Mouse (Mus musculus): Measurements from ENCODE around the gene Rsph10b. TPM values are rescaled to one million over a fixed set of nuclear protein-coding genes. Genes with fewer than 3 reads are reported as not detected.
A peak's percentile ranks its signal among the peaks of the same experiment; 100 is the strongest.

The Rsph10b gene
- total RNA-seq (2014; fragmentation: Nextera tagmentation) = 0.92 TPM in 1 of 2 replicates, not detected in the other
- total RNA-seq (2017) = not detected in 2 replicates

GRCm38 (mm10) chr5:143932831-143933230 is at the start of gene Rsph10b:
Gene Rsph10b (plus strand): TSS chr5:143933035.
- no peak for ATAC-seq (replicated peaks; ENCODE audit: poor library complexity, severe bottlenecking)

DNA sequence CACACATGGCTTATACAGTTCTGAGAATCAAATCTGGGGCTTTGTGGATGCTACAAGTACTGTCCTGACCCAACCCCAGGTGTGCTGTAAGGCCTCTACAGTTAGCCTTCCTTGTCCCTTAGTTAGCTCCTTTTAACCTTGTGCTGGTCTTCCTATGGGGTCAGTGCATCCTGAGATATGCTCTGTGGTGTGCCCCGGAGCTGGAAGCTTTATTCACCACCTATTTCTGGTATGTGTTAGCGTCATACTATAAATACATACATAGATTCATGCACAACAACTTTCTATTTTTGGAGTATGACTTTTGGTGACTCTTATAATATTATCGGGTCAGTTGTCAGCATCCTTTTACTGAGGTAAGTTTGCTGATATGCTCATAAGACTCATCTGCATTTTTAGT is 47.6 kb upstream of the Rsph10b start:
- no peak for ATAC-seq (replicated peaks; ENCODE audit: poor library complexity, severe bottlenecking)

DNA sequence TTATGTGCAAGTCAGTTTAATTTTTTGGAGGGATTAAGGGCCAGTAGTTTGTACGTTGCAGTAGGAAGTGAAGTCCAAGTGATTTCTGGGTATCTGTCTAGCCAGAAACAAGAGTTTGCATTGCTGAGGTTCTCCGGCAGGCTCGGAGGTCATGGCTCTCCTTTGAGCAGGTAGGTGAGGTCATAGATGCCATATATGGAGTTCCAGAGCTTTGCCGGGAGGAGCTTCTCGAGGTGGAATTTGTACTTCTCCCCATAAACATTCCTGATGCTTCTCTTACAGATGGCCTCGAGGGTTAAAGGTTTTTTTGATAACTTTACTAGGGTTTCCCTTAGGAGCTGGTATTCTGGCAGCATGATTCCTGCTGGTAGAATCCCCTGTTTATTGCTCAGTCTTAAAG is 42.1 kb upstream of the Rsph10b start:
- no peak for ATAC-seq (replicated peaks; ENCODE audit: poor library complexity, severe bottlenecking)

DNA sequence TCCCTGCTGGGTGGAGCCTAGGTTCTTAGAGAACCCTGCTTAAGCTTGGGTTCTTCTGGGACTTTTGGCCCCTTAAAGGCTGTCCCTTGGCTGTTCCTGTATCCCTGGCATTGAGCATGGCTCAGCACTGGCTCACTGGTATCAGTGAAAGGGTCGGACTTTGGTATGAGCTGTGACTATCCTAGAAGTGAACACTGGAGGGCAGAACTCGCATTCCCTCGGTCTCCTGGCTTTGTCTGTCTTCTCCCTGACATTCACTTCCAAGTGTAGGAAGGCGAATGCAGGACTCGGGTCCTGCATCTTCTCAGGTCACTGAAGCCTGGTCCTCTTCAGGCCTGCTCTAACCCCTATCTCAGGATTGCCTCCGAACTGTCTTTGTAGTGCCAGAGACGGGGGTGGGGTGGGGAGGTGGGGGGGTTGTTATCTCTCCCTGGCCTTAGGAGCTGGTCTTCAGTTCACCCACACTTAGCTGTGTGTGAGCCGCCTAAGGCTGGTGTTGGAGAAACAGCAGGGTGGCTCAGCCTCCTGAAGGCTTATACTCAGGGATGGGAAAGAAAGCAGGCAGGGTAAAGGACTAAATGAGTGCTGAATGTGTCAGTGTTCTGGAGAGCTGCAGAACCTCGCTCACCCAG is 40.5 kb upstream of the Rsph10b start:
- ATAC-seq (replicated peaks; ENCODE audit: poor library complexity, severe bottlenecking) = no peak

DNA sequence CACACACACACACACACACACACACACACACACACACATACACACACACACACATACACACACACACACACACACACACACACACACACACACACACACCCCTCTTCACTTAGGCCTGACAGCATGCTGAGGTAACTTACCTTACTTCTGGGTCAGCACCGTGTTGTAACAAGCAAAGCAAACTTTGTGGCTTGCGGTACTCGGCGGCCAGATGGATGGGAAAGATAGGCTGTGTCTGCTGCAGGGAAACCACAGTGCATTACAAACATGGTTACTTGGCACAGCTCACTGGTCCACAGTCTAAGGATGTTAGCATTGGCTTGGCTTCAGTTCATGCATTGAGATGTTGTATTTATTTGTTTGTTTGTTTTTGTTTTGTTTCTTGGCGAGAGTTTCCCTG is 39.4 kb upstream of the Rsph10b start:
- ATAC-seq (replicated peaks; ENCODE audit: poor library complexity, severe bottlenecking) = peak; percentile 89

- ATAC-seq (replicated peaks; ENCODE audit: poor library complexity, severe bottlenecking) = no peak
Observed at GRCm38 (mm10) chr5:143897635-143898330, 35.1 kb upstream of the Rsph10b start, which contains the start of gene Ankrd61. Gene Ankrd61 (minus strand): TSS chr5:143897685.

GRCm38 (mm10) chr5:143902111-143902510 is 30.7 kb upstream of the Rsph10b start:
- no peak for ATAC-seq (replicated peaks; ENCODE audit: poor library complexity, severe bottlenecking)

GRCm38 (mm10) chr5:143903813-143904212 is 29.0 kb upstream of the Rsph10b start:
- ATAC-seq (replicated peaks; ENCODE audit: poor library complexity, severe bottlenecking) = no peak

DNA sequence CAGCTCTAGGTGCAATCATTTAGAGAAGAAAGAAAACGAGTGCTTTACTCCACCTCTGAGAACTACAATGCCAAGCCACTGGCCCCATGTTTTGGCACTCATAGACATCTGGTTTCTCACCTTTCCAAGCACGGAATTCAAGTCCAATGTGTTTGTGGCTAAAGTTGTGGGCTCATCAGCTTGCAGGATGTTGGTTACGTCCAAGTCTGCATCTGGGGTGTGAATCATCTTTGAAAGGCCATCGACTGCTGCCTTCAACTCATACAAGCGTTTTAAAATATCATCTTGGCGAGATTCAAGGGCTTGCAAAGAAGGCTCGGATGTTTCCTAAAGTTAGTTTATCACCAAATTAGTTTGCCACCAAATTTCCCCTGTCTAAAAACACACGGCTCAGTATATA is 26.4 kb upstream of the Rsph10b start:
- no peak for ATAC-seq (replicated peaks; ENCODE audit: poor library complexity, severe bottlenecking)

DNA sequence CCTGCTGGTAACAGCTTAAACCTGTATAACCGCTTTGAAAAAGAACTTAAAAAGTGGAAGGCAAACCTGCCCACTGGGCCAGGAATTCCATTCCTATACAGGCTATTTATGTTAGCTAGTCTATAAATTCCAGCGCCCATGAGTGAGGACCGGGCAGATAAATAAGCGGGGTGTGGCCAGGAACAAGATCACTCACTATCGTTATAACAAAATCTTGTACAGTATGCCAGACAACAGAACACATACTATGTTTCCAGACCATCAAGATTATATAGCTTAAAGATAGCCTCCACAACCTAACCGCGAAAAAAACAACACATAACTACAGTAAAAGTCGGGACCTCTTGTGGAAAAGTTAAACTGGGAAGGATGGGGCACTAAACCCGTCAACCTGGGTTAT is 23.9 kb upstream of the Rsph10b start:
- ATAC-seq (replicated peaks; ENCODE audit: poor library complexity, severe bottlenecking) = no peak

GRCm38 (mm10) chr5:143909417-143910400 is 23.1 kb upstream of the Rsph10b start, which contains the start of the genes Aimp2 and Pms2:
Gene Aimp2 (minus strand): TSS chr5:143909847.
Gene Pms2 (plus strand): TSS chr5:143909964.
- ATAC-seq (replicated peaks; ENCODE audit: poor library complexity, severe bottlenecking) = peak; percentile 95

DNA sequence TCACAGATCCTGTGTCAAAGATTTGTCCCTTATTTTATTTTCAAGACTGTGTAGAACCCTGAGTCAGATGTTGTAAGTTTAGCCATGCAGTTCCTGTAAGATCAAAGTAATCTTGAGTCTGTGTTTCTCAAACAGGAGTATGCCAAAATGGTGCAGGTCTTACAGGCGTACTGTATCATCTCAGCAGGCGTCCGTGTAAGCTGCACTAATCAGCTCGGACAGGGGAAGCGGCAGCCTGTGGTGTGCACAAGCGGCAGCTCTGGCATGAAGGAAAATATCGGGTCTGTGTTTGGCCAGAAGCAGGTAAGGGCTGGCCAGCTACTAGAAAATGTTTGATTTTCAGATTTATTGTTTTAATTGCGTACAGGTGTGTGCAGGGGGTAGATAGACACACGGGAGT is 16.6 kb upstream of the Rsph10b start:
- no peak for ATAC-seq (replicated peaks; ENCODE audit: poor library complexity, severe bottlenecking)

- 0 out of 2 replicates have a peak, but pooled peaks have one; percentile 22 for ATAC-seq (replicated peaks; ENCODE audit: poor library complexity, severe bottlenecking)
Observed at GRCm38 (mm10) chr5:143917418-143917817, 15.4 kb upstream of the Rsph10b start.

DNA sequence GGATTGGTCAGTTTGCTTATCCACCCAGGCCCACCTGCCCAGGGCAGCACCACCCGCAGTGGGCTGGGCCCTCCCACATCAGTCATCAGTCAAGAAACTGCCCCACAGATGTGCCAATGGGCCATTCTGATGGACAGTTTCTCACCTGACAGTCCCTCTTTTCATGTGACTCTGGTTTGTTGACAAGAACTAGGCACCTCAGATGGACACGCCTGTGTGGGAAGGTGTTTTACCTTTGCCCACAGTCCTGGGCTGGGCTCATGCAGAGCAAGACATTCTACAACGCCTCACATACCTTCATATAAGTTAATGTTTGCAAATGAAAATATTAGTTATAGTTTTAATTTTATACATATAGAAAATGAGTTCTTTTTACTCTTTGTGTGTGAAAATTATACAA is 14.7 kb upstream of the Rsph10b start:
- no peak for ATAC-seq (replicated peaks; ENCODE audit: poor library complexity, severe bottlenecking)

- no peak for ATAC-seq (replicated peaks; ENCODE audit: poor library complexity, severe bottlenecking)
Observed at GRCm38 (mm10) chr5:143924781-143925452, 7.9 kb upstream of the Rsph10b start.

- no peak for ATAC-seq (replicated peaks; ENCODE audit: poor library complexity, severe bottlenecking)
Observed at GRCm38 (mm10) chr5:143927875-143928274, 5.0 kb upstream of the Rsph10b start, which contains the start of gene Gm42421. Gene Gm42421 (plus strand): TSS chr5:143928175.

- ATAC-seq (replicated peaks; ENCODE audit: poor library complexity, severe bottlenecking) = no peak
Observed at GRCm38 (mm10) chr5:143929291-143929690, 3.5 kb upstream of the Rsph10b start.

- ATAC-seq (replicated peaks; ENCODE audit: poor library complexity, severe bottlenecking) = no peak
Observed at GRCm38 (mm10) chr5:143930656-143931055, 2.2 kb upstream of the Rsph10b start.

DNA sequence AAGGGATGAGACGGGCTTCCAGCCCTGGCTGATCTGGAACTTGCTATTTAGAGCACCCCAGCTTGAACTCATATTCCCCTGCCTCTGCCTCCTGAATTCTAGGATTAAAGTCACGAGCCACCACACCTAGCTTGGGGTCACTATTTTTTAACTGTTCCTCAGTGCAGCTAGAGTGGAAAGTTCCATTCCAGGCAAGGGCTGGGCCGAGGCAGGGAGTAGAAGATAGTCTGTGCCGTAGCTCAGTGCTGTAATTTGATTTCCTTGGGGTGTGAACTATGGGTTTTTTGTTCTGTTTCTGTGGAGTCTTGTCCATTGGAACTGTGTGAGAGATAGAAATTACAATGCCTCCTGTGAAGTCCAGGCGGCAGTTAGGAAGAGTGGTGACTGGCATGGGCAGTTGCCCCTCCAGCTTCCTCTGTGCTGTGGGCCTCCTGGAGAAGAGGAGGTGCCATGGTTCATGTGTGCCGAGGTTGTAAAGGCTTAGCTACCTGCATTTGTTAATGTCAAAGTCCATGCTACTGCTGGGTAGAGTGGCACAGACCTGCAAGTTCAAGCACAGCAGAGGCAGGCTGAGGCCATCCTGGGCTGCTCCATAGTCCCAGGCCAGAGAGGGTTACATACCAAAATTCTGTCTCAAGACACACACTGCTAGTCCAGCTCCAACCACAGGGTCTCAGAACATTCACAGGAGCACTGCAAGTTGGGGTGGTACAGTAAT is 813 bp upstream of the Rsph10b start:
- ATAC-seq (replicated peaks; ENCODE audit: poor library complexity, severe bottlenecking) = no peak

Measured in granulocyte monocyte progenitor cell, adult 5-6 weeks (primary cell).